Mouse (Mus musculus): ENCODE data around the gene Zbtb40. TPM values are rescaled to one million over a fixed set of nuclear protein-coding genes. Genes with fewer than 3 reads are reported as not detected.

Zbtb40 gene
- polyA plus RNA-seq, 1 experiment from 2014 or later: 4.4 TPM

- Histone ChIP-seq H3K27me3 (ENCODE audit: control insufficient read depth, insufficient read depth, low read depth, low read length) (peaks cover 56% of the 10 kb centered on the region), H3K4me1 (replicated peaks; ENCODE audit: control insufficient read depth, insufficient read depth, low read length) (peaks cover 39% of the 10 kb centered on the region), H3K9ac (ENCODE audit: low read length) (no peak overlapping the region), H3K27ac (ENCODE audit: low read length) (no peak overlapping the region), H3K4me3 (ENCODE audit: low read length) (no peak overlapping the region), H3K4me2 (ENCODE audit: low read depth, low read length) (no peak overlapping the region), H3K36me3 (ENCODE audit: control insufficient read depth, insufficient read depth, low read length) (no peaks in the 10 kb centered on the region), H3K9me3 (ENCODE audit: control insufficient read depth, low read length) (no peaks in the 10 kb centered on the region)
- WGBS: 26% methylated on average over 3 of the region's 3 CpGs
- ATAC-seq (ENCODE audit: low read depth): no peak
Observed at GRCm38 (mm10) chr4:136960068-136960467, 88.5 kb downstream of the Zbtb40 start.

DNA sequence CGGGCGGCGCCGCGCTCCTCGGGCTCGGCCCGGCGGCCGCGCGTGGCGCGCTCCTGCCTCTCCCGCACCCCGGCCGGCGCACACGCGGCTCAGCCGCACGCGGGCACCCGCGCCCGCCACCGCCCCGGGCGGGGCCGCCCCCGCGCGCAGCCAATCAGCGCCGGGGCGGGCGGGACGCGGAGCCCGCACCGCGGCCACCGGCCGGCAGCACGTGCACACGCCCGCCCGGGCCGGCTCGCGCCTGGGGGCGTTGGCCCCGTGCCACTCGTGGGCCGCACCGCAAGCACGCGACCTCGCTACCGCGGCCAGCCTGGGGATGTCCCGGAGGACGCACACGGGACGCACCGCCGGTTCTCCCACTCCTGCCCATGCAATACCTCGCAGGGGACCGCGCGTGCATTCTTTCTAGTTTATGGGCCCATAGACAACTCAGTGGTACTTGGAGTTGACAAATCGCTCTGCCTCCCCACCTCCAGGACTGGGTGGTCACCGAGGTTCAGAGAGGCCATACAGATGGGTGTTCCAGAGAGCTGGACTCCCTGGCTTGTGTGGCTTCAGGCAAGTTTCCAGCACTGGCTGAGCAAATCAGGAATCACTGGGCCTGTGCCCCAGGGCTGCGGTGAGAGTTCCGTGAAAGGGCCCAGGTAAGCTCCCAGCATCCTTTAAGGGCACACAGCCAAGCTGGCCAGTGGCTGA lies 91.7 kb downstream of the Zbtb40 start, which contains the start of gene Epha8:
Epha8 (minus strand) TSS at position 66 of the 696 bp plus-strand sequence.
- H3K4me2 ChIP-seq (ENCODE audit: low read depth, low read length): peak within 1 kb of the TSS; percentile 73
- WGBS: 3% methylated on average over 21 of the region's 75 CpGs
- peaks cover 22% of the 10 kb centered on the region for H3K4me1 ChIP-seq (replicated peaks; ENCODE audit: control insufficient read depth, insufficient read depth, low read length)
- H3K36me3 ChIP-seq (ENCODE audit: control insufficient read depth, insufficient read depth, low read length): no peaks in the 10 kb centered on the region
- H3K9ac ChIP-seq (ENCODE audit: low read length): no peak within 1 kb of the TSS
- no peak within 1 kb of the TSS for H3K27ac ChIP-seq (ENCODE audit: low read length)
- H3K27me3 ChIP-seq (ENCODE audit: control insufficient read depth, insufficient read depth, low read depth, low read length): peaks cover 72% of the 10 kb centered on the region
- no peaks in the 10 kb centered on the region for H3K9me3 ChIP-seq (ENCODE audit: control insufficient read depth, low read length)
- ATAC-seq (ENCODE audit: low read depth): no peak
- H3K4me3 ChIP-seq (ENCODE audit: low read length): peak within 1 kb of the TSS; percentile 46

- Histone ChIP-seq H3K9ac (ENCODE audit: low read length) (no peak overlapping the region), H3K9me3 (ENCODE audit: control insufficient read depth, low read length) (no peaks in the 10 kb centered on the region), H3K4me3 (ENCODE audit: low read length) (no peak overlapping the region), H3K27me3 (ENCODE audit: control insufficient read depth, insufficient read depth, low read depth, low read length) (peaks cover 69% of the 10 kb centered on the region), H3K36me3 (ENCODE audit: control insufficient read depth, insufficient read depth, low read length) (no peaks in the 10 kb centered on the region), H3K4me2 (ENCODE audit: low read depth, low read length) (no peak overlapping the region), H3K4me1 (replicated peaks; ENCODE audit: control insufficient read depth, insufficient read depth, low read length) (peaks cover 10% of the 10 kb centered on the region; the same call in 1 of the 2 replicates), H3K27ac (ENCODE audit: low read length) (no peak overlapping the region)
- 54% methylated on average over 6 of the region's 6 CpGs for WGBS
- ATAC-seq (ENCODE audit: low read depth): no peak
Observed at GRCm38 (mm10) chr4:136954562-136954961, 94.0 kb downstream of the Zbtb40 start.

DNA sequence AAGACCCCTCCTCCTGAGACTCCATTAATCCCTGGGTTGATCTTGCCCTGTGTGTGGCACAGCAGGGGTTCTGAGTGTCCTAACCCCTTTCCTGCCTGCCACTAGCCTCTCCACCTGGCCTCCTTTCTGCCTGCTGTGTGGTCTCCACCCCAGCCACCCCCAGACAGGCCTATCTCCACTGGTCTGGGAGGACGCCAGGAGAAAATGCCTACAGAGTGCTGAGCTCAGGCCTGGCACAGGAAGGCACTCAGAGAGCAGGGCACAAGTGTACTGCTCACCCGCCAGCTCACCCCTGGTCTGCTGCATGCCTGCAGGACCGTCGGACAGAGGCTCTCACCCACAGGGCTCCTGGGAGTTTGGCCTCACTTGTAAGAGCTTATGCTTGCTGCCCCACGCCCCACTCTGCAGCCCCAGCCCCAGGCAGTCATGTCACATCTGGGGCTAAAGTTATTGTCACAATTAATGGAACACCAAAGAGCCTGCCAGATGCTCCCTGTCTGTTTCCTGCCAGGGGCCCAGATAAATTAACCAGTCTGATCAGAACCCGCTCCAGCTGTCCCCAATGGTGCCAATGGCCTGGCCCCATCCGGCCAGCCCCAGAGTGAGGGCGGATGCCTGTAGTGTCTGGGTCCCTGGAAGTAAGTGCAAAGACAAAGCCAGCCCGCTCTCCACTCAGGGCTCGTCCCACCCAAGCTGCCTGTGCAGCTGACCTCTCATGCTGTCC lies 99.2 kb downstream of the Zbtb40 start:
- Histone ChIP-seq H3K9me3 (ENCODE audit: control insufficient read depth, low read length) (no peaks in the 10 kb centered on the region), H3K4me3 (ENCODE audit: low read length) (no peak overlapping the region), H3K4me1 (replicated peaks; ENCODE audit: control insufficient read depth, insufficient read depth, low read length) (peaks cover 4% of the 10 kb centered on the region; the same call in 1 of the 2 replicates), H3K27ac (ENCODE audit: low read length) (no peak overlapping the region), H3K36me3 (ENCODE audit: control insufficient read depth, insufficient read depth, low read length) (no peaks in the 10 kb centered on the region), H3K4me2 (ENCODE audit: low read depth, low read length) (no peak overlapping the region), H3K9ac (ENCODE audit: low read length) (no peak overlapping the region), H3K27me3 (ENCODE audit: control insufficient read depth, insufficient read depth, low read depth, low read length) (peaks cover 46% of the 10 kb centered on the region)
- WGBS: 33% methylated on average over 10 of the region's 10 CpGs
- ATAC-seq (ENCODE audit: low read depth): peak; percentile 51

DNA sequence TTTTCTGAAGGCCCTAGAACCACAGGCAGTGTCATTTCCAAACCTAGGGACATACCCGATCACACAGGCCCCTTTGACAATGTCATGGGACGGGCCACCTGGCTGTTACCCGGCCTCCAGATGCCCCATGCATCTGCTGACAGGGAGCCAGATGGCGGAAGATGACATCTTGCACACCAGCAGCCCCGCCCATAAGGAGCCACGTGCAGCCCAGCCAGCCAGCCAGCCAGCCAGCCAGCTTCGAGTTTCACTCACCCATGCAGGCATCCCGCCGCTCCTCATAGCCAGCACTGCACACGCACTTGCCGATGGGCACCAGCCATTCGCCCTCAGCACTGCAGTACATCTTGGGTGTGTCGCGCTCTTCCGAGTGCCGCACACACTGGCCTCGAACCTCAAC lies 103.2 kb downstream of the Zbtb40 start:
- Histone ChIP-seq H3K36me3 (ENCODE audit: control insufficient read depth, insufficient read depth, low read length) (no peaks in the 10 kb centered on the region), H3K9me3 (ENCODE audit: control insufficient read depth, low read length) (no peaks in the 10 kb centered on the region), H3K4me3 (ENCODE audit: low read length) (no peak overlapping the region), H3K4me2 (ENCODE audit: low read depth, low read length) (no peak overlapping the region), H3K27me3 (ENCODE audit: control insufficient read depth, insufficient read depth, low read depth, low read length) (peaks cover 52% of the 10 kb centered on the region), H3K4me1 (replicated peaks; ENCODE audit: control insufficient read depth, insufficient read depth, low read length) (peaks cover 13% of the 10 kb centered on the region; the same call in 1 of the 2 replicates), H3K9ac (ENCODE audit: low read length) (no peak overlapping the region), H3K27ac (ENCODE audit: low read length) (no peak overlapping the region)
- 62% methylated on average over 17 of the region's 17 CpGs for WGBS
- no peak for ATAC-seq (ENCODE audit: low read depth)

DNA sequence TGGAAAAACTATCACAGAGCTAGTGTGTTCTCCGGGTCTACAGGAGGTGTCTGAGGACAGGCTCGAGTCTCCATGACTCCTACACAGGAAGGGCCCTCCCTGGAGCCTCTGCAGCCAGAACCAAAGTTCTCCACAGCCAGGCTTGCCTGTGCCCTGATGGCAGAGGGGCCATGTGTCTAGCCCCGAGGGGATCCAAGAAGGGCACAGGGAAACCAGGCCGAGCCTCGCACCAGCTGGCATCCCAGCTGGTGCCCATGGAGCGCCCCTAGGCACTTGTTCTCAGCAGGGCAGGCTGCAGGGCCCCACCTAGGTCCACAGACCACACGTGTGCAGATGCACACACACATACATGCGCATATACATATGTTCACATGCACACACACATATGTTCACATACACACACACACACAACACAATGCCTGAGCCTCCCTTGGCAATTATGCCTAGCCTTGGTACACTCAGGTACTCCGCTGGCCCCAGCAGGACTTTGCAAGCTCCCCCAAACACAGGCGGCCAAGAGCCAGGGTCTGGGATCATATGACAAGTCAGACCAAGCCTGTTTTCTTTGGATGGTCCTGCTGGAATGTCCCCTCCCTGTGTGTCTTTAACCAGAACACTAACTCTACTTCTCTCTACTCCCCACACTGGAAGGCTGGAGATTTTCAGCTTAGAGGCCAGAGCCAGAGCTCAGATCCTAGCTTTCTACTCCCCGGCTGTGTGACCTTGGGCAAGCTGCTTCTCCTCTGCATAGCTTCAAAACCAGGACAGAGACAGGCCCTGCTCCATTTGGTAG lies 103.8 kb downstream of the Zbtb40 start:
- Histone ChIP-seq H3K9ac (ENCODE audit: low read length) (no peak overlapping the region), H3K27me3 (ENCODE audit: control insufficient read depth, insufficient read depth, low read depth, low read length) (peaks cover 58% of the 10 kb centered on the region)

GRCm38 (mm10) chr4:136943175-136943574 lies 105.4 kb downstream of the Zbtb40 start:
- H3K4me2 ChIP-seq (ENCODE audit: low read depth, low read length): no peak overlapping the region
- no peaks in the 10 kb centered on the region for H3K36me3 ChIP-seq (ENCODE audit: control insufficient read depth, insufficient read depth, low read length)
- no peak overlapping the region for H3K9ac ChIP-seq (ENCODE audit: low read length)
- ATAC-seq (ENCODE audit: low read depth): no peak
- H3K9me3 ChIP-seq (ENCODE audit: control insufficient read depth, low read length): no peaks in the 10 kb centered on the region
- no peak overlapping the region for H3K4me3 ChIP-seq (ENCODE audit: low read length)
- WGBS: 10% methylated on average over 13 of the region's 13 CpGs
- H3K27me3 ChIP-seq (ENCODE audit: control insufficient read depth, insufficient read depth, low read depth, low read length): peaks cover 67% of the 10 kb centered on the region
- no peak overlapping the region for H3K27ac ChIP-seq (ENCODE audit: low read length)
- peaks cover 9% of the 10 kb centered on the region; the same call in 1 of the 2 replicates for H3K4me1 ChIP-seq (replicated peaks; ENCODE audit: control insufficient read depth, insufficient read depth, low read length)

More for the DNA sequence above, 103.8 kb downstream of the Zbtb40 start:
- H3K36me3 ChIP-seq (ENCODE audit: control insufficient read depth, insufficient read depth, low read length): no peaks in the 10 kb centered on the region
- no peaks in the 10 kb centered on the region for H3K9me3 ChIP-seq (ENCODE audit: control insufficient read depth, low read length)
- H3K4me1 ChIP-seq (replicated peaks; ENCODE audit: control insufficient read depth, insufficient read depth, low read length): peaks cover 13% of the 10 kb centered on the region; the same call in 1 of the 2 replicates
- ATAC-seq (ENCODE audit: low read depth): no peak
- H3K27ac ChIP-seq (ENCODE audit: low read length): no peak overlapping the region
- H3K4me2 ChIP-seq (ENCODE audit: low read depth, low read length): no peak overlapping the region
- no peak overlapping the region for H3K4me3 ChIP-seq (ENCODE audit: low read length)
- WGBS: 75% methylated on average over 11 of the region's 11 CpGs

- Histone ChIP-seq H3K27ac (ENCODE audit: low read length) (no peak overlapping the region), H3K4me2 (ENCODE audit: low read depth, low read length) (no peak overlapping the region), H3K4me3 (ENCODE audit: low read length) (no peak overlapping the region), H3K9me3 (ENCODE audit: control insufficient read depth, low read length) (no peaks in the 10 kb centered on the region), H3K9ac (ENCODE audit: low read length) (no peak overlapping the region), H3K4me1 (replicated peaks; ENCODE audit: control insufficient read depth, insufficient read depth, low read length) (peaks cover 9% of the 10 kb centered on the region; the same call in 1 of the 2 replicates), H3K36me3 (ENCODE audit: control insufficient read depth, insufficient read depth, low read length) (no peaks in the 10 kb centered on the region), H3K27me3 (ENCODE audit: control insufficient read depth, insufficient read depth, low read depth, low read length) (peaks cover 66% of the 10 kb centered on the region)
- ATAC-seq (ENCODE audit: low read depth): peak; percentile 72
- WGBS: 15% methylated on average over 18 of the region's 18 CpGs
Observed at GRCm38 (mm10) chr4:136942761-136943160, 105.8 kb downstream of the Zbtb40 start.

- H3K9me3 ChIP-seq (ENCODE audit: control insufficient read depth, low read length): no peaks in the 10 kb centered on the region
- WGBS: 85% methylated on average over 5 of the region's 5 CpGs
- H3K4me1 ChIP-seq (replicated peaks; ENCODE audit: control insufficient read depth, insufficient read depth, low read length): peaks cover 9% of the 10 kb centered on the region
- no peak overlapping the region for H3K4me2 ChIP-seq (ENCODE audit: low read depth, low read length)
- ATAC-seq (ENCODE audit: low read depth): no peak
- no peaks in the 10 kb centered on the region for H3K36me3 ChIP-seq (ENCODE audit: control insufficient read depth, insufficient read depth, low read length)
- no peak overlapping the region for H3K9ac ChIP-seq (ENCODE audit: low read length)
- peaks cover 39% of the 10 kb centered on the region for H3K27me3 ChIP-seq (ENCODE audit: control insufficient read depth, insufficient read depth, low read depth, low read length)
- H3K27ac ChIP-seq (ENCODE audit: low read length): no peak overlapping the region
- no peak overlapping the region for H3K4me3 ChIP-seq (ENCODE audit: low read length)
Observed at GRCm38 (mm10) chr4:136937935-136938334, 110.7 kb downstream of the Zbtb40 start.
